Mouse (Mus musculus) heart, postnatal 14 days (tissue): ENCODE results near the gene Mcu. TPM values are rescaled to one million over a fixed set of nuclear protein-coding genes. Genes with fewer than 3 reads are reported as not detected.

Source experiments
- DNase-seq, 2 experiments: peaks; one replicate each; pipeline ENCODE4 v3.0.0; 2021 to 2022
- intact Hi-C: fragments of 180-260 bp; cut with DNase I; formaldehyde crosslinking; loops from one replicate; pipeline ENCODE4 v1.15.1; 2025
- total RNA-seq, 2 experiments: library from RNA; stranded (reverse); gene quantifications; 2 replicates each; pipeline ENCODE4 v1.2.3; 2021

Gene Mcu
- total RNA-seq, 2 experiments from 2014 or later: 22.0 to 22.8 TPM

DNA sequence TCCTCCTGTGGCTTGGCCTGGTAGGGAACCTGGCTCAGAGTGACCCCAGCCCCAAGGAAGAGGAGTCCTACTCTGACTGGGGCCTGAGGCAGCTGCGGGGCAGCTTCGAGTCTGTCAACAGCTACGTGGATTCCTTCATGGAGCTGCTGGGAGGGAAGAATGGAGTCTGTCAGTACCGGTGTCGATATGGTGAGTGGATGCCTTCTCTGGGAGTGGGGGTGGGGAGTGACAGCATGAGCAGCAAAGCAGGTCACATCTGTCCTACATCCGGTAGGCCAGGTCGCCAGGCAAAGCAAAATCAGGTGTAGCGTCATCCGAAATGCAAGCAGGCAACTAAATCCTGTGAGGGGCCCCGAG, 212.7 kb downstream of the Mcu start:
- intact Hi-C loops: no loop called here

DNA sequence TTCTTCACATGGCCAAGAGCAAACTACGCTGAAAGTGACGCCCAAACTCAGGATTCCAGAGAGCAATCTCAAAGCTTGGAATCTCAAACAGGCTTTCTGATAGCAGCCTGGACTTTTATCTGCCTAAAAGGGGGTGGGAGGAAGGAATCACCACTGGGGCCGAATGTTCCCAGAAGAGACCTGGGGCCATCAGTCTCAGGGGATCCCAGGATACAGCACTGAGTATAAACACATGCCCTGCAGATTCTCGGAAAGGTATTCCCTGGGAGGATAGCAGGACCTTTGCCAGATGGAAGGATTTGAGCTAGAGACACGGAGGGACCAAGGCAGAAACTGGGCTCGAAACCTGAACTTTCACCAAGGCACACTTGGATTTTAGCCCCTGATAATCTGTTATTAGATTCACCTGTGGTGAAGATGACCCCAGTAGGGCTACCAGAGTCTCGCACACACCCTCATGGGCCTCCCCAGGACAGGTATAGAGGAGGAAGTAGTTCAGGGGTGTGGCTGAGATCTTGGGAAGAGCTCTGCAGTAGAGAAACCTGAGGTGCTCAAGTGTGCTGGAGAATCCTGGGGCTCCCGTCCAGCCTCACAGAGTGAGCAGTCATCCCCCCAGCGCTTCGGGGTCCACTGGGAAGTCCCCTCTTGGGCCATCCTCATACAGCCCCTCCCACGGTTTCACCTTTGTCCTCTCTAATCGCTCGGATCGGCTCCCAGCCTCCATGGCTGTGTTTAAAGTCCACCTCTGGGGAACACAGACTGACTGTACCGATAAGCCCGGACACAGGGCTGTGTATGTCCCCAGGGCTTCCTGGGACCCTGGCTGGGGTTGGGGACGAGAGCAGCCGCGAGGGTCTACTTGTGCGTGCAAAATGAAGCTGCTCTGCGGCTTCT, 213.3 kb downstream of the Mcu start, which contains the start of gene Pla2g12b:
Gene Pla2g12b, plus strand, starts transcription at position 762 of the 894 bp plus-strand sequence.
- intact Hi-C loops: no loop called here
- no peak for DNase-seq

More for the DNA sequence above, 212.7 kb downstream of the Mcu start:
- DNase-seq: no peak

Other genes starting within 250 kb of the Mcu start
- gene Gm10273, start 221.1 kb downstream of the Mcu start, total RNA-seq: 100 to 1,000 TPM; 132 to 141 TPM
- not detected for gene Pla2g12b, start 213.0 kb downstream of the Mcu start, total RNA-seq
- gene Oit3, start 174.9 kb downstream of the Mcu start, total RNA-seq: under 1 TPM; 0.33 to 0.46 TPM
- not detected for gene Gm10322, start 629 bp downstream of the Mcu start, total RNA-seq
- 10 to 100 TPM; 21.9 to 25.3 TPM for gene Micu1, start 85.8 kb upstream of the Mcu start, total RNA-seq